Mouse (Mus musculus) cerebellum, adult 2 months (tissue): ENCODE measurements around the gene Rtn3.

ENCODE experiments used
- CTCF ChIP-seq: fragments of 200-500 bp; IDR thresholded peaks from 2 replicates; pipeline ENCODE4 v1.5.1; 2011; ENCODE audit warnings: low read depth, mild to moderate bottlenecking, control low read depth, low read length, moderate library complexity, borderline replicate concordance; ENCODE audit not compliant: insufficient read depth
- POLR2A ChIP-seq: fragments of 200-500 bp; IDR thresholded peaks from 2 replicates; pipeline ENCODE4 v1.6.1; 2011; ENCODE audit warnings: low read length, control low read depth, borderline replicate concordance; ENCODE audit not compliant: insufficient read depth

GRCm38 (mm10) chr19:7470643-7471042 lies 12.4 kb downstream of the Rtn3 start:
- no peak for TF ChIP-seq CTCF
- no peak for TF ChIP-seq POLR2A
